Mouse (Mus musculus) liver, embryonic 14.5 days (tissue): ENCODE data around the gene Reep3. TPM values are rescaled to one million over a fixed set of nuclear protein-coding genes. Genes with fewer than 3 reads are reported as not detected.

Experiments used
- ATAC-seq: fragments of 200-750 bp; cut with Nextera tagmentation; 2 replicates; pipeline ENCODE4 v1.8.0; 2017; ENCODE audit warnings: moderate number of reproducible peaks, mild to moderate bottlenecking, moderate library complexity; ENCODE audit not compliant: insufficient read depth
- DNase-seq, 3 experiments: peaks; one replicate each; pipeline ENCODE4 v3.0.0-alpha.2; 2012 to 2013; ENCODE audit warnings: low read depth in 3 of 3, low spot score in 3 of 3
- H3K27ac ChIP-seq: fragments of 300-500 bp; sonication (generic); 2 replicates; pipeline ENCODE4 v1.5.1; 2014; ENCODE audit warnings: moderate library complexity, mild to moderate bottlenecking, control low read depth, inconsistent platforms
- H3K27me3 ChIP-seq: fragments of 300-500 bp; sonication (generic); 2 replicates; pipeline ENCODE4 v1.6.1; 2014; ENCODE audit warnings: mild to moderate bottlenecking, low read length, moderate library complexity; ENCODE audit not compliant: control insufficient read depth, insufficient read depth
- H3K36me3 ChIP-seq: fragments of 300-500 bp; sonication (generic); replicated peaks from 2 replicates; pipeline ENCODE4 v1.6.1; 2014; ENCODE audit warnings: low read depth; ENCODE audit not compliant: control insufficient read depth, insufficient read depth
- H3K4me1 ChIP-seq, 2 experiments: fragments of 200-500 bp in 1 of 2; fragments of 300-500 bp in 1 of 2; sonication (generic) in 1 of 2; replicated peaks; 2 replicates each; pipeline ENCODE4 v1.6.1; 2012 to 2014; ENCODE audit warnings: antibody characterized with exemption in 1 of 2, inconsistent platforms in 1 of 2, low read length in 1 of 2; ENCODE audit not compliant: control insufficient read depth in 2 of 2, insufficient read depth in 2 of 2
- H3K4me2 ChIP-seq: fragments of 300-500 bp; sonication (generic); 2 replicates; pipeline ENCODE4 v1.6.1; 2014; ENCODE audit warnings: low read depth, mild to moderate bottlenecking, control low read depth, moderate library complexity
- H3K4me3 ChIP-seq, 2 experiments: fragments of 200-500 bp in 1 of 2; fragments of 300-500 bp in 1 of 2; sonication (generic) in 1 of 2; 2 replicates each; pipeline ENCODE4 v1.5.1; 2012 to 2014; ENCODE audit warnings: low read depth in 2 of 2, low read length in 2 of 2, mild to moderate bottlenecking in 2 of 2, control low read depth in 1 of 2, inconsistent platforms in 1 of 2, moderate library complexity in 1 of 2; ENCODE audit not compliant: insufficient read depth in 1 of 2
- H3K9ac ChIP-seq: fragments of 300-500 bp; sonication (generic); replicated peaks from 2 replicates; pipeline ENCODE4 v1.6.1; 2014; ENCODE audit warnings: mild to moderate bottlenecking, control low read depth, moderate library complexity
- H3K9me3 ChIP-seq: fragments of 300-500 bp; sonication (generic); 2 replicates; pipeline ENCODE4 v1.6.1; 2016; ENCODE audit warnings: low read length, mixed read lengths; ENCODE audit not compliant: control insufficient read depth
- CTCF ChIP-seq: IDR thresholded peaks from 2 replicates; pipeline ENCODE4 v1.5.1; 2016; ENCODE audit warnings: antibody characterized with exemption, low read depth, control low read depth
- EP300 ChIP-seq: IDR thresholded peaks from 2 replicates; pipeline ENCODE4 v1.6.1; 2016; ENCODE audit warnings: antibody characterized with exemption, low read depth
- WGBS: fragments of 180-500 bp; shearing (Covaris S2); extraction: QIAGEN DNeasy Blood & Tissue Kit; methylation state at CpG from one replicate; pipeline ENCODE4 v1.1.7; 2014; ENCODE audit not compliant: insufficient replicate concordance; 5-methylcytosine and 5-hydroxymethylcytosine counted together
- polyA plus RNA-seq, 2 experiments: library from polyadenylated mRNA; depleted of rRNA in 1 of 2; stranded (reverse) in 1 of 2; unstranded in 1 of 2; fragments of >200 nt; fragmentation: Nextera tagmentation in 1 of 2; extraction: Ambion mirVana in 1 of 2; gene quantifications; 2 replicates each; pipeline versions ENCODE4 v1.2.1 to v1.2.3; 2012 to 2014

The Reep3 gene
- polyA plus RNA-seq, 2 experiments = 3.9 to 5.1 TPM

GRCm38 (mm10) chr10:67099183-67099929, 2.6 kb upstream of the Reep3 start:
- 80% methylated on average over 13 of the region's 13 CpGs for WGBS
- no peaks in the 10 kb centered on the region for H3K36me3 ChIP-seq
- no peaks in the 10 kb centered on the region for H3K27me3 ChIP-seq
- H3K9me3 ChIP-seq = no peaks in the 10 kb centered on the region
- no peak overlapping the region for H3K4me3 ChIP-seq
- no peak for DNase-seq
- no peak overlapping the region for H3K4me2 ChIP-seq
- H3K4me1 ChIP-seq = peaks cover 8 to 17% of the 10 kb centered on the region in 2 experiments
- TF ChIP-seq CTCF = no peak
- TF ChIP-seq EP300 = no peak
- no peak overlapping the region for H3K9ac ChIP-seq
- no peak for ATAC-seq
- no peak overlapping the region for H3K27ac ChIP-seq

GRCm38 (mm10) chr10:67098408-67099050, 1.8 kb upstream of the Reep3 start:
- H3K9ac ChIP-seq = no peak overlapping the region
- peak overlapping the region in 1 of 2 experiments; percentile 78; a peak in 2 of 4 replicates for H3K4me3 ChIP-seq

GRCm38 (mm10) chr10:67097437-67098150, 849 bp upstream of the Reep3 start:
- H3K4me2 ChIP-seq = peak overlapping the region; percentile 71
- TF ChIP-seq CTCF = no peak
- no peak for TF ChIP-seq EP300
- no peak overlapping the region for H3K27ac ChIP-seq
- H3K27me3 ChIP-seq = no peaks in the 10 kb centered on the region
- WGBS = 6% methylated on average over 15 of the region's 15 CpGs
- H3K36me3 ChIP-seq = no peaks in the 10 kb centered on the region
- no peak for ATAC-seq
- H3K4me3 ChIP-seq = peak overlapping the region; percentile 66 to 78
- DNase-seq = no peak
- H3K4me1 ChIP-seq = peaks cover 6 to 10% of the 10 kb centered on the region in 2 experiments
- peak overlapping the region; percentile 76 for H3K9ac ChIP-seq
- no peaks in the 10 kb centered on the region for H3K9me3 ChIP-seq

More at GRCm38 (mm10) chr10:67098408-67099050, 1.8 kb upstream of the Reep3 start:
- Histone ChIP-seq H3K9me3 (no peaks in the 10 kb centered on the region), H3K4me1 (peaks cover 8 to 10% of the 10 kb centered on the region in 2 experiments), H3K4me2 (peak overlapping the region; percentile 71; the same call in 1 of the 2 replicates), H3K36me3 (no peaks in the 10 kb centered on the region), H3K27ac (no peak overlapping the region), H3K27me3 (no peaks in the 10 kb centered on the region)
- WGBS = 32% methylated on average over 7 of the region's 7 CpGs
- no peak for ATAC-seq
- peak in 2 of 3 experiments; percentile 38 to 53 for DNase-seq
- TF ChIP-seq EP300 (no peak), CTCF (no peak)

- DNase-seq (peak in 2 of 3 experiments; percentile 45 to 53), ATAC-seq (peak; percentile 85)
- H3K27ac ChIP-seq = peak within 1 kb of the TSS; percentile 36
- peaks cover 6 to 10% of the 10 kb centered on the region in 2 experiments for H3K4me1 ChIP-seq
- H3K4me3 ChIP-seq = peak within 1 kb of the TSS; percentile 67 to 78
- no peaks in the 10 kb centered on the region for H3K27me3 ChIP-seq
- no peaks in the 10 kb centered on the region for H3K9me3 ChIP-seq
- H3K36me3 ChIP-seq = no peaks in the 10 kb centered on the region
- H3K4me2 ChIP-seq = peak within 1 kb of the TSS; percentile 71
- TF ChIP-seq CTCF (no peak), EP300 (no peak)
- peak within 1 kb of the TSS; percentile 76 for H3K9ac ChIP-seq
- 2% methylated on average over 70 of the region's 73 CpGs for WGBS
Observed at GRCm38 (mm10) chr10:67095798-67096620, 736 bp downstream of the Reep3 start, which contains the start of gene Jmjd1c. Gene Jmjd1c, plus strand, starts transcription at chr10:67096125.
